8 mouse cellular contexts compared by ENCODE assay signal in genomic region chr17:50795445-50796095, GRCm38 (mm10).
A peak's percentile ranks its signal among the peaks of the same experiment; 100 is the strongest.
DNase-seq lines count a peak whose midpoint lies in the region; ATAC-seq and TF ChIP-seq lines count a peak whose summit lies in the region.
"Had no signal": no experiment of that assay in that cellular context is flagged by ENCODE, and none has a peak within 500 bp of the region (broad histone marks: within the 10 kb centered on the region; RNA-seq: fewer than 3 reads in every experiment).

No protein-coding gene starts in this region.

- no peaks in the 10 kb centered on the region for H3K27me3 ChIP-seq in Patski
- H3K27me3 ChIP-seq in forebrain, embryonic 16.5 days (replicated peaks; ENCODE audit: control insufficient read depth, insufficient read depth, low read length), result no peaks in the 10 kb centered on the region
- no peaks in the 10 kb centered on the region for H3K27me3 ChIP-seq in hindbrain, embryonic 13.5 days
- H3K27me3 ChIP-seq: liver, embryonic 15.5 days had no signal

- CTCF ChIA-PET in Patski (lab: Charles Lee), result no interaction called here

- TF ChIP-seq CTCF in Patski (IDR thresholded peaks at IDR 0.05), result peak; percentile 79

- no peak overlapping the region for H3K27ac ChIP-seq in forebrain, embryonic 16.5 days (ENCODE audit: low read length)
- H3K27ac ChIP-seq in hindbrain, embryonic 13.5 days, result no peak overlapping the region
- H3K27ac ChIP-seq: liver, embryonic 15.5 days had no signal

- no peak overlapping the region for H3K4me3 ChIP-seq in forebrain, embryonic 16.5 days (replicated peaks; ENCODE audit: low read length)
- H3K4me3 ChIP-seq in hindbrain, embryonic 13.5 days, result no peak overlapping the region
- H3K4me3 ChIP-seq: liver, embryonic 15.5 days had no signal

- H3K9ac ChIP-seq in forebrain, embryonic 16.5 days (replicated peaks; ENCODE audit: low read depth, low read length), result no peak overlapping the region
- no peak overlapping the region for H3K9ac ChIP-seq in hindbrain, embryonic 13.5 days
- H3K9ac ChIP-seq: liver, embryonic 15.5 days had no signal

- H3K9me3 ChIP-seq in forebrain, embryonic 16.5 days (ENCODE audit: control insufficient read depth, low read length), result no peaks in the 10 kb centered on the region
- no peaks in the 10 kb centered on the region for H3K9me3 ChIP-seq in hindbrain, embryonic 13.5 days
- H3K9me3 ChIP-seq: liver, embryonic 15.5 days had no signal

- in situ Hi-C loops in Patski (cut with MboI; ENCODE audit: low pct_unique_long_range_greater_than_20kb), result loop anchor here (10.0 kb wide), 2 partner anchors 831 to 861 kb away; no protein-coding TSS in a partner anchor

- H3K4me2 ChIP-seq in forebrain, embryonic 16.5 days (ENCODE audit: low read length), result no peak overlapping the region
- no peak overlapping the region for H3K4me2 ChIP-seq in hindbrain, embryonic 13.5 days
- H3K4me2 ChIP-seq: liver, embryonic 15.5 days had no signal

- 75% methylated on average over 6 of the region's 6 CpGs for WGBS in forebrain, embryonic 16.5 days
- 70% methylated on average over 6 of the region's 6 CpGs for WGBS in hindbrain, embryonic 13.5 days

- H3K4me1 ChIP-seq in forebrain, embryonic 16.5 days (replicated peaks; ENCODE audit: control insufficient read depth, insufficient read depth, low read length), result no peaks in the 10 kb centered on the region
- no peaks in the 10 kb centered on the region for H3K4me1 ChIP-seq in hindbrain, embryonic 13.5 days (replicated peaks)
- H3K4me1 ChIP-seq: liver, embryonic 15.5 days had no signal

- ATAC-seq in Patski, result peak; percentile 97
- peak; percentile 89 for ATAC-seq in forebrain, embryonic 16.5 days
- peak; percentile 93 for ATAC-seq in hindbrain, embryonic 13.5 days (ENCODE audit: low FRiP score)

- H3K36me3 ChIP-seq in forebrain, embryonic 16.5 days (ENCODE audit: control insufficient read depth, insufficient read depth), result no peaks in the 10 kb centered on the region
- H3K36me3 ChIP-seq in hindbrain, embryonic 13.5 days, result no peaks in the 10 kb centered on the region
- H3K36me3 ChIP-seq: liver, embryonic 15.5 days had no signal

- POLR2A ChIA-PET in Patski (lab: Charles Lee), result no interaction called here

- DNase-seq in Patski (ENCODE audit: low read depth, low spot score), result peak; percentile 22
- DNase-seq in cerebellum, adult 11-12 months, result peak; percentile 76
- peak; percentile 28 to 54 for DNase-seq in layer of hippocampus, adult 8-10 months (ENCODE audit: low spot score in 2 of 2)
- DNase-seq in lung, postnatal 25 days (ENCODE audit: low spot score), result peak; percentile 76
- peak; percentile 66 to 68 for DNase-seq in right cerebral cortex, adult 2 months (ENCODE audit: low spot score in 2 of 2)

Comparison
In these comparisons a context has a peak if more than half of its experiments do, and no peak if none do; other contexts are left out.
1. DNase-seq: peak in every context shown above with its lines; median percentile 76 in cerebellum, adult 11-12 months; 76 in lung, postnatal 25 days; 67 in right cerebral cortex, adult 2 months; 41 in layer of hippocampus, adult 8-10 months; 22 in Patski.